Mouse (Mus musculus) heart, postnatal 0 days (tissue): ENCODE data around the gene Rpl28. TPM values are rescaled to one million over a fixed set of nuclear protein-coding genes. Genes with fewer than 3 reads are reported as not detected.
A peak's percentile ranks its signal among the peaks of the same experiment; 100 is the strongest.

ENCODE experiments used
- ATAC-seq: fragments of 200-750 bp; cut with Nextera tagmentation; 2 replicates; pipeline ENCODE4 v1.8.0; 2017; ENCODE audit warnings: low read depth, moderate number of reproducible peaks, moderate library complexity; ENCODE audit not compliant: insufficient read depth
- DNase-seq: peaks from one replicate; pipeline ENCODE4 v3.0.0-alpha.2; 2016; ENCODE audit warnings: low spot score
- H3K27ac ChIP-seq: fragments of 300-500 bp; sonication (generic); 2 replicates; pipeline ENCODE4 v1.5.1; 2014; ENCODE audit warnings: low read depth, mild to moderate bottlenecking
- H3K27me3 ChIP-seq: fragments of 300-500 bp; sonication (generic); 2 replicates; pipeline ENCODE4 v1.6.1; 2014; ENCODE audit warnings: low read length, mixed read lengths; ENCODE audit not compliant: control insufficient read depth, insufficient read depth
- H3K36me3 ChIP-seq: fragments of 300-500 bp; sonication (generic); replicated peaks from 2 replicates; pipeline ENCODE4 v1.6.1; 2014; ENCODE audit warnings: low read length, mixed read lengths; ENCODE audit not compliant: control insufficient read depth, insufficient read depth
- H3K4me1 ChIP-seq: fragments of 300-500 bp; sonication (generic); 2 replicates; pipeline ENCODE4 v1.6.1; 2014; ENCODE audit warnings: antibody characterized with exemption; ENCODE audit not compliant: control insufficient read depth, insufficient read depth
- H3K4me2 ChIP-seq: fragments of 300-500 bp; sonication (generic); 2 replicates; pipeline ENCODE4 v1.6.1; 2014; ENCODE audit warnings: low read depth, mild to moderate bottlenecking, low read length, moderate library complexity
- H3K4me3 ChIP-seq: fragments of 300-500 bp; sonication (generic); 2 replicates; pipeline ENCODE4 v1.5.1; 2014; ENCODE audit warnings: low read depth, low read length
- H3K9ac ChIP-seq: fragments of 300-500 bp; sonication (generic); replicated peaks from 2 replicates; pipeline ENCODE4 v1.6.1; 2014; ENCODE audit warnings: low read depth, low read length, mixed read lengths
- H3K9me3 ChIP-seq: fragments of 300-500 bp; sonication (generic); replicated peaks from 2 replicates; pipeline ENCODE4 v1.6.1; 2016; ENCODE audit warnings: low read length; ENCODE audit not compliant: control insufficient read depth
- CTCF ChIP-seq: IDR thresholded peaks from 2 replicates; pipeline ENCODE4 v1.5.1; 2016; ENCODE audit warnings: antibody characterized with exemption, control low read depth, low read depth
- EP300 ChIP-seq: IDR thresholded peaks from 2 replicates; pipeline ENCODE4 v1.6.1; 2016; ENCODE audit warnings: antibody characterized with exemption, low read depth
- WGBS: fragments of 180-500 bp; shearing (Covaris S2); extraction: QIAGEN DNeasy Blood & Tissue Kit; methylation state at CpG from one replicate; pipeline ENCODE4 v1.1.7; 2014; 5-methylcytosine and 5-hydroxymethylcytosine counted together
- polyA plus RNA-seq: library from polyadenylated mRNA; unstranded; fragments of >200 nt; fragmentation: Nextera tagmentation; extraction: Ambion mirVana; gene quantifications from 2 replicates; pipeline ENCODE4 v1.2.1, GENCODE M21; 2015
- total RNA-seq: library from RNA; depleted of rRNA; stranded (reverse); fragments of >200 nt; gene quantifications from 2 replicates; pipeline ENCODE4 v1.2.3, GENCODE M21; 2014; ENCODE audit warnings: low replicate concordance

Rpl28 gene
- total and polyA plus RNA-seq, 2 experiments from 2014 or later, result 141 to 269 TPM

DNA sequence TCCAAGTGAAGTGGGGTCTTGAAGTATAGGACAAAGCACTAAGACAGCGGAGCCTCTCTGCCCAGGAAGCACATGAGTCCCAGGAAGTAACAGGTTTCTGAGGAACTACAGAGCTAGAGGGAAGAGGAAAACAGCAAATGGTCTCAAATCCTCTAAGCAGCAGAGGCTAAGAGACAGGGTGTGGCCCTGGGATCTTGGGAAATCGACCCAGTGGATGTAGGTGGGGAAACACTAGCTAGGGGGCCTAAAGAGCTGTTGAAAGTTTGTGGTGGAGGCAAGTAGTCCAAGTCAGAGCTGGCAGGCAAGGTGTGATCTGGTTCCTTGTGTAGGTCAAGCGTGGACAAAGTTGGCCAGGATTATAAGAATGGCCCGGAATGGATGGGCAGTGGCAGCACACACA is 44.4 kb upstream of the Rpl28 start:
- Histone ChIP-seq H3K9ac (no peak overlapping the region), H3K4me1 (peaks cover 14% of the 10 kb centered on the region), H3K4me3 (no peak overlapping the region), H3K9me3 (no peaks in the 10 kb centered on the region), H3K36me3 (peaks cover 28% of the 10 kb centered on the region), H3K27me3 (no peaks in the 10 kb centered on the region), H3K4me2 (no peak overlapping the region), H3K27ac (no peak overlapping the region)
- 72% methylated on average over 4 of the region's 4 CpGs for WGBS
- TF ChIP-seq EP300 (no peak), CTCF (no peak)
- ATAC-seq, result no peak
- no peak for DNase-seq

DNA sequence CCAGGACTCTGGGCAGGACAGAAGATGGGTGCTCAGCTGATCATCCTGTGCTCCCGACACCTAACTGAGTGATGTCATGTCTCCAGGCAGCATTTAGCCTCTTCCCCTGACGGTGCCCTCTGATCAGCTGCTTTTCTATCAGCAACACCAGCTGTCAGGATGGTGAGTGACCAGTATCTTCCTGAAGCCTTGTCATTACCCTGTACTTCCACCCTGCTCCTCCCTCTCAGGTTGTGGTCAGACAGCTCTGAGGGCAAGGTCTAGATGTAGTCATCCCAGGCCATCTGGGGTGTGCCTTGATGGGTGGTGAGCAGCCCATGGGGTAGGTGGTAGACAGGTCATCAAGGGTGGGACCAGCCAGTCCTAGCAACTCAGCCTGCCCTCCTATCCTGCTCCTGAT is 43.5 kb upstream of the Rpl28 start:
- H3K27ac ChIP-seq, result no peak overlapping the region
- no peaks in the 10 kb centered on the region for H3K27me3 ChIP-seq
- peaks cover 20% of the 10 kb centered on the region for H3K36me3 ChIP-seq
- TF ChIP-seq EP300 (no peak), CTCF (no peak)
- no peaks in the 10 kb centered on the region for H3K9me3 ChIP-seq
- WGBS, result 58% methylated on average over 2 of the region's 2 CpGs
- no peak for DNase-seq
- peaks cover 13% of the 10 kb centered on the region for H3K4me1 ChIP-seq
- H3K4me2 ChIP-seq, result no peak overlapping the region
- no peak overlapping the region for H3K4me3 ChIP-seq
- no peak for ATAC-seq
- no peak overlapping the region for H3K9ac ChIP-seq

DNA sequence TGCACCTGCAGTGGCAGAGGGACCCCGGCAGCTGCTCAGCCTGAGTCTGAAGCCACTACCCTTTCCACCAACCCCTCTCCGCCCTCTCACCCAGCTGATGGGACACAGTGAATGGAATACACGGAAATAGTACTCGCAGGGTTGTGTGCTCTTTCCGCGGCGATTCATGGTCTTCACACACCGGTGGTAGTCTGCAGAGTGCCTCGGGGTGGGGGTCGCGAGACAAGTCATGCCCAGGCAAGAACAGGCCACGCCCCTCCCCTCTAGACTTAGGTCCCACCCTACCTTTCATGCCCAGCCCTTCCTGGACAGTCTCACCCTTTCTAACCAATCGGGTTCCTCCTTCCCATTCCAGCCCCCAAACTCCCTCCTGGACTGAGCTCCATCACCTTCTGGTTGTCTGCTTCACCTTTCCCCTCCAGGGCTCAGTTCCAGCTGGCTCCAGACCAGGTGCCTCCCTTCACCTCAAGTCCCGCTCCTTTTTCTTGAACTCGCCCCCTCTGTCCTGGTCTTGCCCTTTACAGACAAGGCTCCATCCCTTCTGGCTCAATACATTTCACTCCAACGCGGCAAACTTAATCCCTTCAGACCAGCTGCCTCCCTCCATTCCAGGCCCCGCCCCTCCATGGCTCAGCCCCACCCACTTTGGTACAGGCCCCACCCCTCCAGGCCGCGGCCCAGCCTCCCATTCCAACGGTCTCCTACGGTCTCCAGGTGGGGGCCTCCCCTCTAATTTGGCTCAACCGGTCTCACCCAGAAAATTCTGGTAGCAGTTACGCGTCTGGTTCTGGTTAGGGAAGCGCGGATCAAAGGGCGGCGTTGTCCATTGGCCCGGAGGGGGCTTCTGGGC is 40.5 kb upstream of the Rpl28 start:
- ATAC-seq (peak; percentile 75), DNase-seq (peak; percentile 21)
- peak overlapping the region; percentile 25; the same call in 1 of the 2 replicates for H3K9ac ChIP-seq
- TF ChIP-seq CTCF (no peak), EP300 (no peak)
- 0 out of 2 replicates have a peak, but pooled peaks cover 1% of the 10 kb centered on the region for H3K36me3 ChIP-seq
- peaks cover 13% of the 10 kb centered on the region for H3K4me1 ChIP-seq
- 2% methylated on average over 30 of the region's 30 CpGs for WGBS
- H3K9me3 ChIP-seq, result no peaks in the 10 kb centered on the region
- H3K27ac ChIP-seq, result no peak overlapping the region
- H3K27me3 ChIP-seq, result no peaks in the 10 kb centered on the region
- peak overlapping the region; percentile 58 for H3K4me2 ChIP-seq
- peak overlapping the region; percentile 40 for H3K4me3 ChIP-seq

DNA sequence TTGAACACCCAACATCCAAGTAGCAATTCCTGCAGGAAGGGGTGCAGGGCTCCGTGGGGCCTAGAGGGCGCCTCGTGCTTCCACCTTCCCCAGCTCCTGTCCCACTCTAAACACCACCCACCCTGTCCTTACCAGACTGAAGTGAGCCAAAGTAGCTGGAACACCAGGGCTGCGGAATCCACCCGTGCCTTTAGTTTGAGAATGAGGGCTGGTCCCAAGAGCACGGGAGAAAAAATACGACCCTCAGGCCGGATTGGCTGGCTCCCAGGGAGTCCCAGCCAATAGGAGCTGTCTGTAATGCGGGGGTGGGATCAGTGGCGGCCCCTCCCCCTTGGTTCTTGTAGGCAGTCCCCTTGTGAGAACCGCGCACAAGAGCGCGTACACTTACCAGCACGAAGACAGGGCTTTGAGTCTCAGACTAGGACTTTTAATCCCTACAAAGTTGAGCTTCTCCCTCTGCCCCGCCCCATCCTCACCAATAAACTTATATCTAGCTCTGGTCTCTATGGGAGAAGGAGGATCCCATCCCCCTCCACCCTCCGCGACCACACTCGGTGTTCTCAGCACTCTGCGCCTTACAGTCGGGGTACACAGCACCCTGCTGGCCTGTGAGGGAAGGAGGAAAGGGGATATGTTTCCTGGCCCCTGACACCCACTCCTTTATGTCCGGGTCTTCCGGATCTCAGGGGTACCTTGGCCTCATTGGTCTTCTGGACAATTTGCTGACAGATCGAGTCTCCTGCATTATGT is 39.7 kb upstream of the Rpl28 start, which contains the start of gene Cox6b2:
Gene Cox6b2, minus strand, starts transcription at position 274 of the 750 bp plus-strand sequence.
- Histone ChIP-seq H3K4me3 (peak within 1 kb of the TSS; percentile 40), H3K9me3 (no peaks in the 10 kb centered on the region), H3K27ac (no peak within 1 kb of the TSS), H3K27me3 (no peaks in the 10 kb centered on the region), H3K4me2 (peak within 1 kb of the TSS; percentile 58), H3K9ac (peak within 1 kb of the TSS; percentile 25; the same call in 1 of the 2 replicates), H3K36me3 (no peaks in the 10 kb centered on the region), H3K4me1 (peaks cover 13% of the 10 kb centered on the region)
- DNase-seq (peak; percentile 73), ATAC-seq (peak; percentile 86)
- TF ChIP-seq CTCF (no peak), EP300 (no peak)
- 3% methylated on average over 24 of the region's 24 CpGs for WGBS

DNA sequence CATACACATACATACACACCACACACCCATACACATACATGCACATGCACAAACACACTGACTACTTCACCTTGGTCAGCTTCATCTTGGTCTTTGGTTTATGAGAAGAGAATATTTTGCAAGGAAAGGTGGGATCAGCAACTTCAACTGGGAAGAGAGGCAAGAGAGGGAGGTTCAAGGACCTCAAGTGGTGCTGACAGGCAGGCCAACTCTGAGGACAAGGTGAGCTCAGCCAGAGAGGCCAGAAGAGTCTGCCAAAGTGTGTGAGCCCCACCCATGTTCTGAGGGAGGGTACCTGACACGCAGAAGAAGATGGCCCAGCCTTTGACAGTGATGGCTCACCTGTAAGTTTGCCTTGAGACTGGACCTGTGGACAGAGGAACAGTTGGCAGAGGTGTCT is 33.0 kb upstream of the Rpl28 start:
- Histone ChIP-seq H3K9ac (no peak overlapping the region), H3K36me3 (no peaks in the 10 kb centered on the region), H3K27ac (no peak overlapping the region), H3K4me1 (no peaks in the 10 kb centered on the region), H3K9me3 (no peaks in the 10 kb centered on the region), H3K27me3 (no peaks in the 10 kb centered on the region), H3K4me3 (no peak overlapping the region), H3K4me2 (no peak overlapping the region)
- ATAC-seq (no peak), DNase-seq (no peak)
- 43% methylated on average over 1 of the region's 1 CpGs for WGBS
- no peak for TF ChIP-seq CTCF
- no peak for TF ChIP-seq EP300
